Mouse (Mus musculus): ENCODE measurements around the gene Pogz.
A peak's percentile ranks its signal among the peaks of the same experiment; 100 is the strongest.
"Not testable (repeated sequence)": the region's sequence is repeated elsewhere in the genome, so short reads cannot be mapped to it uniquely, and the experiment has no call there.

The Pogz gene

DNA sequence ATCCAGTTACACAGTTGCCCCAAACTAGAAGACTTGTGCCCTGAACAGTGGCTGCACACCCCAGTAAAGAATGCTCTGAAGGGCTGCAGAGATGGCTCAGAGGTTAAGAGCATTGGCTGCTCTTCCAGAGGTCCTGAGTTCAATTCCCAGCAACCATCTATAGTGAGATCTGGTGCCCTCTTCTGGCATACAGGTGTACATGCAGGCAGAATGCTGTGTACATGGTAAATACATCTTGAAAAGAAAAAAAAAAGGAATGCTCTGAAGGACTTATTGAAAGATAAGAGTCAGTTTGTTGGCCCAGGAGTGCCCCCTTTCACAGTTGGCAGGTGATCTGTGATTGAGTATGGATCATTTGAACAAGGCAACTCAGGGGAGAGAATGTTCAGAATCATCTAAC is 4.0 kb upstream of the Pogz start:
- DNase-seq = no peak

DNA sequence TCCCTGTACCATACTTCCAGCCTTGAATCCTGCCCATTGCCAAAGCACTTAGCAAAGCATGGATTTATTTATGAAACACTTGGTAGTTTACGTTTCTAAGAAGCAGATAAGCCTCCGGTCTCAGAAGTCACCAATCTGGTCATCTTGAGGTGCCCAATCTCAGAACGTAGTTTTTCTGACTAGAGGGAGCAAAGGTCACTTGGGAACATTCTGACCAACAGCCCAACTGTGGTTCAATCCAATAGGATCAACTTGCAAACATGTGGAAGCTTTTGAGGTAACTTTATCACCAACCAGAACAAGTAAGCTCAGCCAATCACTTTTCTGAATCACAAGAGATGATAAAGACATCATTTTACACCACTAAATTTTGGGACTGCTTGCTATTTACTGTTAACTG is 2.0 kb upstream of the Pogz start:
- DNase-seq = no peak

DNA sequence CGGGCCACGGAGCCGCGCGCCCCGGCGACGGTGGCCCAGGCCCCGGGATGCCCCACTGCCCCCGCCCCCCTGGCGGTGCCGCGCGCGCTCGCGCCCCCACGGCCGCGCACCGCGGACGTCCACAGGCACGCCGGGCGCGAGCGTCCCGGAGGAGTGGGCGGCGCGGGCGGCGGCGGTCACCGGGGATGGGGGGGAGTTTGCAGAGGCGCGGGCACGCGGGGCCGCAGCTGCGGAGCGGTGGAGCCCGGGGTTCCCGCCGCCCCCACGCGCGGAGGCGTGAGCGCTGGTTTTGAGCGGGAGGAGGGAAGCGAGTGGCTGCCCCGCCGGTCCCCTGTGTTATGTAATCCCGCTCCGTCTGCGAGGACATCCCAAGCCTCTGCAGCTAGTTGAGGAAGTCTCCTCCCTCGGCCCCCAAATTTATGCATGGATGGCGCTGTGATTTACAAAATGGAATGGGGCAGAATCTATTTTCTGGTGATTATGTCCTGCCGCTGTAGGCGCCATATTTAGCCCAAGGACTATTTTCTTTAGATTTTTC is 661 bp downstream of the Pogz start:
- peak; percentile 84 to 91 for DNase-seq

DNA sequence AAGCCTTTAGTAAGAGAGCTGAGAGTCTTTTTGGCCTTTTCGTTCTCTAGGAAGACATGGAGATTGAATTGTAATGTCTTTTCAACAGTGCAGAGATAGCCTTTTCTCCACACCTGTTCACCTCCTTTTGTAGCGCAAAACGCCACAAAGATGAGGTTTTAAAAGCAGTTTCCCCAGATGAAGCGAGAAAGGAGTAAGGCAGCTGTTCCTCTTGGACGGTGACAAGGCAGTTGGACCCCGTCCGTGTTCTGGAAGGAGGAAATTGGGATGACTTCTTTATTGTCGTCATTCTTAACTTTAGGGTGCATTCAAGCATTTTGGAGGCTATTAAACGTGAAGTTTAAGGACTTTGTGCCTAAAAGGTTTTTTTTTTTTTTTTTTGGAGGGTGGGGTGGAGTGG is 1.3 kb downstream of the Pogz start:
- DNase-seq = peak in 1 of 2 experiments; percentile 10

DNA sequence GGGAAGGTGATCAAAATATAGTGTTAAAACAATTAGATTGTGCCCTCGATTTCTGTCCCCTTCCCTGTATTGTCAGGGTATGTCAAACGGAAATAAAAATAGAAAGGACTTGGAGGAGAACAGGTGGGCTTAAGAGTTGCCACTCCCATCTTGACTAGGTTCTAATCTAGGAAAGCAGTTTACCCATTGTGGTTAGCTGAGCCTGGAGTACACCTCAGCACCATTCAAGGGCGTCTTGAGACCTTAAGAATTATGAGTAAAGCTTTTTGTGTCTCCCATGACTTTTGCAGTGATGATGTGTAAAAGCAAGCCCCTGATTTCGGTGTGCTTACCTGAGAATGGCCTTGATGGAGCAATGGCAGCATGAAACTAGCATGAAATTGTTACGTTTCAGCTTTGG is 1.7 kb downstream of the Pogz start:
- DNase-seq = no peak

DNA sequence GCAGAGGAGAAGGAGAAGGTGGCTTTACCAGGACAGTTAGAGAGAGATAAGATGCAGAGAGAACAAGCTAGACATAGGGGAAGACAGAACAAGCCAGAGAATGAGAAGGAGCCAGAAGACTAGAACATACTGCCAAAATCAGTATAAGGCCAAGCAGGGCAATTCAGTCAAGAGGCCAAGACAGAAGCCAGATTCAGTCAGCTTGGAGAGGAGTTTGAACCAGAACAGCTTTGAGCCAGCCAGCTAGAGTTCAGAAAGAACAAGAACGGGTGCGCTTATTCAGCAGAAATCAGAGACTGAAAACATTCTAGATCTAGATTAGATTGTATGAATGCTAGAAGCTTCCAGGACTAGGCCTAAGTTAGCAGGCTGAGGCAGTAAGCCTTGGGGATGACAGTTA is 10.0 kb downstream of the Pogz start:
- no peak for DNase-seq

- peak; percentile 54 to 78 for DNase-seq
Observed at GRCm38 (mm10) chr3:94849338-94849737, 12.0 kb downstream of the Pogz start.

GRCm38 (mm10) chr3:94851731-94852130 is 14.4 kb downstream of the Pogz start:
- DNase-seq = no peak

- DNase-seq = no peak
Observed at GRCm38 (mm10) chr3:94852215-94852614, 14.8 kb downstream of the Pogz start.

DNA sequence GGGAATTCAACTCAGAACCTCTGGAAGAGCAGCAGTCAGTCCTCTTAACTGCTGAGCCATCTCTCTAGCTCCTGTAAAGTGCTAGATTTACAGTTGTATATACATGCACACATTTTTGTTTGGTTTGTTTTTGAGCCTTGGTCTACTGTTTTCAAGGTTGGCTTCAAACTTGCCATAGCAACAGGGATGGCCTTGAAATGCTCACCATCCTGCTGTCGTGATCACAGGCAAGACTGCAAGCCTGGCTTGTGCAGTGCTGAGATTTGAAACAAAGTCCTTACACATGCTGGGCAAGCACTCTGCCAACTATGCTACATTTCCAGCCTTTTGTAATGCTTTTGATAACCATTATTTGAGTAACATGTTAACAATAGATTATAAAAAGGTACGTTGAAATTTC is 22.1 kb downstream of the Pogz start:
- DNase-seq = no peak

DNA sequence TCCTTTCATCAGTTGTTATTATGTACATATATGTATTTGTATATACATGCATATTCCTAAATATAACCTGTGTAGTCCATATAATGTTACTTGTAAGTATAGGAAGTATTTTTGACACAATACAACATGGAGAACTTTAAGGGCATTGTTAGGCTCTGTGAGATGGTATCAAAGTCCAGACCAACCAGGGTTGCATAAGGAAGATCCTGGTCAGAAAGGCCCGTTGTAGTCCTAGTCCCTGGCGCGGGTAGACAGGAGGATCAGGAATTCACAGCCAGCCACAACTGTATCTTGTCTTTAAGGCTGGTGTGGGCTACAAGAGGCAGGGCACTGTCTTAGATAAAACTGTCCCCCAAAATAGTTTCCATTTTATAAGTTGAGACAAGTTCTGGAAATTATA is 31.6 kb downstream of the Pogz start:
- no peak for DNase-seq

DNA sequence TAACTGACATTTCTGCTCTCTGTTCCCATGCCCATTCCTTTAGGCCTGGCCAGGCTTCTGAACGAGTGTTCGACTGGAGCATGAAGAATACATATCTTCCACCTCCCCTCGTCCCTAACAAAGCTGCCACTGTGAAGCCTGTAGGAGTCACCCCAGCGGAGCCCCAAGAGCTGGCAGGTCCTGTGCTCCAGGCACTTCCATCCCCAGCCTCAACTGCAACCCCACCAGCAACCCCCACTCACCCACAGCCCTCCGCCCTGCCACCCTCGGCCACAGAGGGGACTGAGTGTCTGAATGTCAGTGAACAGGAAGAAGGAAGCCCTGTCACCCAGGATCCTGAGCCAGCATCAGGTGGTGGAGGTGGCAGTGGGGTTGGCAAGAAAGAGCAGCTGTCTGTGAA is 41.3 kb downstream of the Pogz start:
- DNase-seq = no peak

DNA sequence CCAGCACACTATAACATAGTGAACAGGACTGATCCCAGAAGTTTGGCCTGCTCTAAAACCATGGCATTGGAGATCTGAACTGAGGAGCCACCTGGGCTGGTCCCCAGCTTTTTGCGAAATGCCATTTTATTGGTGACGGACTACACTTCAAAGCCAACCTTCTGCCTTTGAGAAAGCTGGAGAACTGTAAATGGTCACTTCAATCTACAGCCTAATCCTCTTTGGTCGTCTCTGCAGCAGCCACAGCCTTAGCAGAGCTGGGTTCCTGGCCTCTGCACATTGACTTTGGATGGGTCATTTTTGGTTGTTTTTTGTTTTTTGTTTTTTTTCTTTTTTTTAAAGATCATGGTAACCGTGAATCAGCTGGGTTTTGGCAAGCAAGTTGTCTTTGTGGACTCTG is 44.5 kb downstream of the Pogz start:
- DNase-seq = no peak

DNA sequence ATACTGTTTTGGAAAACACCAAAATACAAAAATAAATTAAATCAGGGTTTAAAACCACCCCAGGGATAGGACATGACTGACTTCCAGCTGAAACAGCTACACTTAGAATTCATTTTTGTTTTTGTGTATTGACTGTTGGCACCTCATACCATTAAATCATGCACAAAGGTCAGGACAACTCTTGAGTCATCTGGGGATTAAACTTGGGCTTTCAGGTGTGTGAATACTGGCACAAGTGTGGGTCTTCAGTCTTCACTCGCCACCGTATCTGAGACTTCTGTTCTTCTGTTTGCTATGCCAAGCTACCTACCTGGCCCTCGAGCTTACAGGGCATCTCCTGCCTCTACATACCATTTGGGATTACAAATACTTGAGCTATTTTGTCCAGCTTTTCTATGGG is 45.2 kb downstream of the Pogz start:
- DNase-seq = no peak

- peak; percentile 83 to 88 for DNase-seq
Observed at GRCm38 (mm10) chr3:94886316-94887224, 49.2 kb downstream of the Pogz start, which contains the start of gene Psmb4. Gene Psmb4 (minus strand): TSS chr3:94886961.

GRCm38 (mm10) chr3:94888595-94888994 is 51.2 kb downstream of the Pogz start:
- no peak for DNase-seq

GRCm38 (mm10) chr3:94894076-94894475 is 56.7 kb downstream of the Pogz start:
- no peak for DNase-seq

GRCm38 (mm10) chr3:94902747-94903146 is 65.4 kb downstream of the Pogz start:
- peak; percentile 50 to 62 for DNase-seq

DNA sequence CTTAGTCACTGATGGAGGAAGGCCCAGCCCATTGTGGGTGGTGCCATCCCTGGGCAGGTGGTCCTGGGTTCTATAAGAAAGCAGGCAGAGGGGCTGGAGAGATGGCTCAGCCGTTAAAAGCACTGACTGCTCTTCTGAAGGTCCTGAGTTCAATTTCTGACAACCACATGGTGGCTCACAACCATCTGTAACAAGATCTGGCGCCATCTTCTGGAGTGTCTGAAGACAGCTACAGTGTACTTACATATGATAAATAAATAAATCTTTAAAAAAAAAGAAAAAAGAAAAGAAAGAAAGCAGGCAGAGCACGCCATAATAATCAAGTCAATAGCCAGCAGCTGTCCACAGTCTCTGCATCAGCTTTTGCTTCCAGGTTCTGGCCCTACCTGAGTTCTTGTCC is 67.4 kb downstream of the Pogz start:
- DNase-seq = not testable (repeated sequence)

- DNase-seq = no peak
Observed at GRCm38 (mm10) chr3:94906482-94906881, 69.1 kb downstream of the Pogz start.

DNA sequence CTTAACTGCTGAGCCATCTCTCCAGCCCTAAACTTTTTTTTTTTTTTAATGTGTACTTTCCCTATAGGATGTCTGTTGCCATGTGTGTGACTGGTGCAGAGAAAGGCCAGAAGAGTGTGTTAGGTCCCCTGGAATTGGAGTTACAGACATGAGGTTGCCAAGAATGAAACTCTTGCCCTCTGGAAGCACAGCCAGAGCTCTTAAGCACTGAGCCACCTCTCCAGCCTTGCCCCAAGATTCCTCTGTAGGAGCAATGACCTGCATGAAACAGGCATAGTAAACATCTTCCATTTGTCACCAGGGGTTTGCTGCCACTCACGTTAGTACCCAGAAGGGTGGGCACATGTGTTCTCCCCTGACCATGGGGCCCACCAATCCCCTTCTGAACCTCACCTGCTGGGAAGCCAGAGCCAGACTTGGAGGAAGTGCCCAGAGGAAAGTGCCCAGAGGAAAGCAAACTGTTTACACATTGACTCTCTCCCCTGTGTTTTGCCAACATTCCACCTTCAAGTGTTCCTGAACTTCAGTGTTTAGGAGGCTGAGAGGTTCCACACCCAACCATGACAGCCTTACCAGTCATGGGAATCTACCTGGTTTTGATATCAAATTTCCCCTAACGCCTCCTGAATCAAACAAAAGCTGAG is 73.8 kb downstream of the Pogz start:
- no peak for DNase-seq

GRCm38 (mm10) chr3:94913801-94914200 is 76.4 kb downstream of the Pogz start:
- no peak for DNase-seq

- no peak for DNase-seq
Observed at GRCm38 (mm10) chr3:94915903-94916741, 78.8 kb downstream of the Pogz start.

Measured in cerebellum, postnatal 36 days (tissue).